Mouse (Mus musculus) adrenal gland, postnatal 36 days (tissue): ENCODE measurements around the gene Nhsl2. TPM values are rescaled to one million over a fixed set of nuclear protein-coding genes. Genes with fewer than 3 reads are reported as not detected.
A peak's percentile ranks its signal among the peaks of the same experiment; 100 is the strongest.
"Not testable (repeated sequence)": the region's sequence is repeated elsewhere in the genome, so short reads cannot be mapped to it uniquely, and the experiment has no call there.

ENCODE experiments used
- DNase-seq, 2 experiments: peaks; one replicate each; pipeline ENCODE4 v3.0.0; 2021; ENCODE audit warnings: mixed read lengths in 1 of 2
- microRNA-seq: library from miRNA; unstranded; fragments of <30 nt; microRNA quantifications from one replicate; pipeline ENCODE4 v1.2.0, GENCODE M21; 2021
- total RNA-seq, 2 experiments: library from RNA; stranded (reverse); gene quantifications; 2 replicates each; pipeline ENCODE4 v1.2.3; 2021

Nhsl2 gene
- total RNA-seq, 2 experiments from 2014 or later, result 3.6 to 7.1 TPM

GRCm38 (mm10) chrX:102081573-102082279 lies 232.5 kb downstream of the Nhsl2 start:
- no peak for DNase-seq

DNA sequence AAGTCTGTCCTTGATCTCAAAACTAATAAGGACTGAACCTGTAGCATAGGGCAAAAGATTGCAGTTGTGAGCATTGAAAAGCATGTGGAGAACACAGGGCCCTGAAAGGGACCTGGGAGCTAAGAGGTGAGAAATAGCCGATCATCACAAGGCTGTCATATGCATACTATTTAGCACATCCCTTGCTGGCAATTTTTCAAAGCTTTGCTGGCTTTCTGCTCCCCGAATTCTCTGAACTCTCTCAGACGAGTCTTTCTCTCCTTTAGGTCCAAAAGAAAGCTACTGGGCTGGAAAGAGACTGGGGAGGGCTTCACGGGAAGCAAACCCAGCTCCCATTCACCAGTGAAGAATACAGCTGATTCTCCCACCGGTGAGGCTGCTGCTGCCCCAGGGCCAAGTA lies 233.2 kb downstream of the Nhsl2 start:
- no peak for DNase-seq

GRCm38 (mm10) chrX:102085798-102086443 lies 236.7 kb downstream of the Nhsl2 start:
- no peak for DNase-seq

DNA sequence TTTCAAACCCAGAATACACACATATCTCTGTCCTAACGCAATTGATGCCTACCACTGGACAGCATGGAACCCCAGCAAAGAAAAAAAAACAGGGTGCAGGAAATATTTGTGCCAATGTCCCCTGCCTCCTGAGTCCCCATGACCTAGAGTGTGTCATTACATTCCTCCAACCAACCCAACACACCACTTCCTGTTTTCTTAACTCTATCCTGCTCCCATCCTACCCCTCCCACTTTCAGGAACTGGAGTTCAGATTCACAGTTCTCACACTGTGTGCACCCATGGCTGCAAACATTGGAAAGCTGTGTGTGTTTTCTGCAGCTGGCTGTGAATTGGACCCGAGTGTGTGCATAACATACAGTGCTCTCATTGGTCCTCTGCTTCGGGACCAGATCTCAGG lies 241.4 kb downstream of the Nhsl2 start:
- no peak for DNase-seq

- DNase-seq, result no peak
Measured at GRCm38 (mm10) chrX:102094381-102094904, 245.3 kb downstream of the Nhsl2 start.

DNA sequence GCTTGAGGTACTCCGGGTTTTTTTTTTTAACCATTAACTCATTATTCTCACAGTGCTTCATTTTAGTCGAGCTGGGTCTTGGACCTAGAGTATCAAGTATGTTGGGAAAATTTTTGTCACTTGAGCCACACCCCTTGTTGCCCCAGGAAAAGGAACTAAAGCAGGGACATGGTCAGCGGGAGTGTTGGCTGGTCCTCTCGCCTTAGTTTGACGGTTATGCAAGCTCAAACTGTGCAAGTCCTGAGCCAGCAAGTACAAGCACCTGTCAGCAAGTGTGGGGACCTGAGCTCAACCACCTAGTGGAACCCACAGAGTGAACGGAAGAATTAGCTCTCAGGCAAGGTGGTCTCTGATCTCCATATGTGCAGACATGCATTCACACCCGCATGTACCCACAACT lies 252.7 kb downstream of the Nhsl2 start:
- no peak for DNase-seq

DNA sequence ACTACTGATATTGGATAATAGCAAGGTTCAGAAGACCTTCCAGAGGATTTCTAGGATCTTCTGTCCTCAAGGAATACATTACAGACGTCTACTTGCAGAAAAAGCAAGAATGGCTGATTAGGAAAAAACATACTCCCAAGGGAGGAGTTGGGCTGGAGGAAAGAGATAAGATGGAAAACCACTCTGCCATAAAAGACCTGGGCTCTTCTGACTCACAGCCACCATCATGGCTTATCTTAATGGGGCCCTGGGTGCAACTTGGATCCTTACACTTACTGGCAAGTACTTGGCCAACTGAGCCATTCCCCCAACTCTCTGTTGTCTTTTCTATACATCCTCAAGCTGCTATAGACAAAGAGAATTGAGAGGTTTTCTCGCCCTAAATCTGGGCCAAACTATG lies 254.6 kb downstream of the Nhsl2 start:
- DNase-seq, result not testable (repeated sequence)

- DNase-seq, result not testable (repeated sequence)
Measured at GRCm38 (mm10) chrX:102109349-102109748, 260.2 kb downstream of the Nhsl2 start.

DNA sequence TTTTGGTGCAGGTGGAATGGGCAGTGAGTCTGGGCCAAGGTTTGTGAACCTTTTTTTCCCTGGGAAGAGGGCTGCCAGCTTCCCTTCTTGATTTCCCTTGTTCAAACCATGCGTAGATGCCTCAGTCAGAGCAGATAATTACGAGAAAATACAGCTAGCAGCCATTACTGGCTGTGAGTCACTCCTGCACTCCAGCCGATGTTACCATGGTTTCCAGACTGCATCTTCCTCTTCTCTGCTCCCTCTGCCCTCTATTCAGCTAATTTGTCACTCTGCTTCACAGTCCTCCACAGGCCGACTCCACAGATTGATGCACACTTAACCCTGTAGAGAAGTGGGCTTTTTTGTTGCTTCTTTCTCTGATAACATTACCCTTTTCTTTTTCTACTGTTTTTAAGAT lies 266.5 kb downstream of the Nhsl2 start:
- DNase-seq, result peak; percentile 2 to 6

DNA sequence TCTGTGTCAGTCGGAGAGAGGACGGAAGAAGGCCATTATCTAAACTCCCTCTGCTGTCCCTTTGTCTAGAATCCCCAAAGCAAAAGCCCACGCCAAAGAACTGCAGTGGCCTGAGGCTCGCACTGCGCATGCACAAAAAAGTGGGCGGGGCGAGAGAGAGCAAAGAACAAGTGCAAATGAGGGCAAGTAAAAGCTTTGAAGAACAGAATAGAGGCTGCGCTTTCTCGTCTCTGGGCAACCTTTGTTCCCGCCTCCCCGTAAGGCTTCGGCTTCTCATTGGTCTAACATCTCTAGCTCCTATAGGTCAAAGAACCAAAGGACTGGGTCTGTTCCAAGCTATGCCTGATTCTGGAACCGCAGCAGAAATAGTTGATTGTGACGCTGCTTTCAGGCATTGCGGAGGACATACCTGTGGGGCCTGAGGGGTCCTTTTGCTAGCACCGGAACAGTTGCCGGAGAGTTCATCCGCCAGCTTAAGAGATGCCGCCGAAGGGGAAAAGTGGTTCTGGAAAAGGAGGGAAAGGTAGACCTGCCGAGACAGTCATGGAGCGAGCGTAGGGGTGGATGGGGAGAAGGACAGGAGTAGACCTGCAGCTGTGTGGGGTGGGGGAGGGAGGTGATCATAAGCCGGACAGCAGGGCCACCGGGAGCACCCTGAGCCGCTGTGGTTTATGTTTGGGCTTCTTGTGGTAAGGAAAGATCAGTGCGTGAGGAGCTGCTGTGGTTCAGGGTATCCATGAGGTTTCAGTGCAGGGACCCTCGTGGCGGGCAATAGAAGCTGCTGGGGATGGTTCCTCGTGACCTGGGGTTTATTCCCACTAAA lies 270.1 kb downstream of the Nhsl2 start, which contains the start of gene Pin4:
TSS of gene Pin4 (plus strand) at position 406 of the 823 bp plus-strand sequence.
- DNase-seq, result peak; percentile 92 to 93

GRCm38 (mm10) chrX:102121321-102121720 lies 272.1 kb downstream of the Nhsl2 start:
- DNase-seq, result no peak

- no peak for DNase-seq
Measured at GRCm38 (mm10) chrX:102141157-102141556, 292.0 kb downstream of the Nhsl2 start.

Small RNAs within 50 kb of the gene (microRNA-seq; reads per million reads assigned to microRNA genes)
- gene Gm27843, result not detected

Other genes with a start within 250 kb of the Nhsl2 start
- 100 to 1,000 TPM; 144 to 177 TPM for gene Ogt, start 209.3 kb upstream of the Nhsl2 start, total RNA-seq
- under 1 TPM; 0.16 to 0.17 TPM for gene Cxcr3, start 115.1 kb upstream of the Nhsl2 start, total RNA-seq
- gene Gm4779, start 55.0 kb upstream of the Nhsl2 start, total RNA-seq, result not detected
- gene 8030474K03Rik, start 54.7 kb upstream of the Nhsl2 start, total RNA-seq, result not detected
- 1 to 10 TPM; 7.3 to 9.6 TPM for gene Rtl5, start 221.9 kb downstream of the Nhsl2 start, total RNA-seq